Mouse (Mus musculus) kidney, adult 2 months (tissue): ENCODE measurements around the gene Tbxas1.

Source experiments
- CTCF ChIP-seq: fragments of 200-500 bp; conservative IDR thresholded peaks from 2 replicates; pipeline ENCODE4 v1.5.1; 2011; ENCODE audit warnings: low read depth, mild to moderate bottlenecking, control low read depth, low read length, moderate library complexity, mixed read lengths; ENCODE audit not compliant: insufficient read depth, insufficient read length
- POLR2A ChIP-seq: fragments of 200-500 bp; IDR thresholded peaks from one replicate; pipeline ENCODE4 v1.6.1; 2011; ENCODE audit warnings: low read depth, low read length, control low read depth

DNA sequence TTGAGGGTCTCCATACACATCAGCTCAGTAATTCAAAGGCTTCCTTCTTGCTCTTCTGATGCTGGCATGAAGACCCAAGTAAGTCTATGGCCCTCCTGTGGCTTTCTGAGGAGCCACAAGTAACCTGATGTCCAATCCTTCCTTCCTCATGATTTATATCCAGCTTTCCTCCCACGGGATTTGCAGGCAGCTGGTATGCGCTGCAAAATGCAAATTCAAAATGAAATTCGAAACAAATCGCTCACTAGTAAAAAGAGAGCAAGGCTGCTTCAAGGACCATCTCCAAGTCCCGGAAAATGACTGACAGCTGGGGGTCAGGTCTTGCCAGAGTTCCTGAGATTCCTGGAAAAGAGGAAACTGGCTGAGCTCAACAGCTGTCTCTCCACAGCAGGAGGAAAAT, 197.5 kb downstream of the Tbxas1 start:
- TF ChIP-seq CTCF (no peak), POLR2A (no peak)
